Mouse (Mus musculus) erythroblast, embryonic 14.5 days (primary cell): ENCODE results near the gene Fbxw4.

Source experiments
- GATA1 ChIP-seq: IDR thresholded peaks from 2 replicates; pipeline ENCODE4 v1.6.1; 2012; ENCODE audit warnings: low read length, inconsistent platforms, mixed read lengths
- TAL1 ChIP-seq: IDR thresholded peaks from 3 replicates; pipeline ENCODE4 v1.6.1; 2012; ENCODE audit warnings: low read length, inconsistent platforms, mixed read lengths

GRCm38 (mm10) chr19:45549948-45550347 is 110.2 kb downstream of the Fbxw4 start:
- no peak for TF ChIP-seq TAL1
- no peak for TF ChIP-seq GATA1
